Mouse (Mus musculus) embryonic facial prominence, embryonic 12.5 days (tissue): ENCODE measurements around the gene Fbxo27. TPM values are rescaled to one million over a fixed set of nuclear protein-coding genes. Genes with fewer than 3 reads are reported as not detected.
"Not testable (repeated sequence)": the region's sequence is repeated elsewhere in the genome, so short reads cannot be mapped to it uniquely, and the experiment has no call there.

Experiments
- ATAC-seq: fragments of 200-750 bp; cut with Nextera tagmentation; 2 replicates; pipeline ENCODE4 v1.8.0; 2017; ENCODE audit not compliant: insufficient number of reproducible peaks, insufficient read depth, low FRiP score, low TSS enrichment
- H3K27ac ChIP-seq: fragments of 300-500 bp; sonication (generic); 2 replicates; pipeline ENCODE4 v1.5.1; 2016; ENCODE audit warnings: mild to moderate bottlenecking
- H3K27me3 ChIP-seq: fragments of 300-500 bp; sonication (generic); 2 replicates; pipeline ENCODE4 v1.6.1; 2016; ENCODE audit warnings: mild to moderate bottlenecking, moderate library complexity
- H3K36me3 ChIP-seq: fragments of 300-500 bp; sonication (generic); 2 replicates; pipeline ENCODE4 v1.6.1; 2016; ENCODE audit warnings: mild to moderate bottlenecking
- H3K4me1 ChIP-seq: fragments of 300-500 bp; sonication (generic); 2 replicates; pipeline ENCODE4 v1.6.1; 2016
- H3K4me2 ChIP-seq: fragments of 300-500 bp; sonication (generic); replicated peaks from 2 replicates; pipeline ENCODE4 v1.6.1; 2016; ENCODE audit warnings: mild to moderate bottlenecking, moderate library complexity
- H3K4me3 ChIP-seq: fragments of 300-500 bp; sonication (generic); 2 replicates; pipeline ENCODE4 v1.5.1; 2016; ENCODE audit warnings: mild to moderate bottlenecking
- H3K9ac ChIP-seq: fragments of 300-500 bp; sonication (generic); 2 replicates; pipeline ENCODE4 v1.6.1; 2016; ENCODE audit warnings: mild to moderate bottlenecking, moderate library complexity
- H3K9me3 ChIP-seq: fragments of 300-500 bp; sonication (generic); 2 replicates; pipeline ENCODE4 v1.6.1; 2016; ENCODE audit warnings: mild to moderate bottlenecking, moderate library complexity
- WGBS: fragments of 180-500 bp; shearing (Covaris S2); methylation state at CpG from one replicate; pipeline ENCODE4 v1.1.7; 2016; 5-methylcytosine and 5-hydroxymethylcytosine counted together
- polyA plus RNA-seq: library from polyadenylated mRNA; unstranded; fragments of >200 nt; fragmentation: Nextera tagmentation; extraction: Ambion mirVana; gene quantifications from 2 replicates; pipeline ENCODE4 v1.2.1, GENCODE M21; 2016

Fbxo27 gene
- 8.6 and 11.9 TPM in 2 replicates for polyA plus RNA-seq

- peak; percentile 66 for ATAC-seq
- H3K4me3 ChIP-seq: peak within 1 kb of the TSS; percentile 50
- H3K27me3 ChIP-seq: peaks cover 10% of the 10 kb centered on the region; the same call in 1 of the 2 replicates
- peak within 1 kb of the TSS; percentile 90 for H3K4me2 ChIP-seq
- H3K9ac ChIP-seq: peak within 1 kb of the TSS; percentile 63
- H3K36me3 ChIP-seq: no peaks in the 10 kb centered on the region; the same call in 1 of the 2 replicates
- no peaks in the 10 kb centered on the region for H3K9me3 ChIP-seq
- H3K27ac ChIP-seq: peak within 1 kb of the TSS; percentile 54
- H3K4me1 ChIP-seq: peaks cover 13% of the 10 kb centered on the region
- 24% methylated on average over 30 of the region's 30 CpGs for WGBS
Observed at GRCm38 (mm10) chr7:28692545-28693320, at the start of gene Fbxo27. Gene Fbxo27 (plus strand): TSS chr7:28692849.

GRCm38 (mm10) chr7:28645366-28645765, 47.3 kb upstream of the Fbxo27 start:
- H3K4me1 ChIP-seq: no peaks in the 10 kb centered on the region
- H3K9me3 ChIP-seq: no peaks in the 10 kb centered on the region
- H3K27me3 ChIP-seq: no peaks in the 10 kb centered on the region
- no peak for ATAC-seq
- no peak overlapping the region for H3K9ac ChIP-seq
- WGBS: 68% methylated on average over 6 of the region's 6 CpGs
- no peak overlapping the region for H3K27ac ChIP-seq
- H3K4me2 ChIP-seq: no peak overlapping the region
- no peak overlapping the region for H3K4me3 ChIP-seq
- H3K36me3 ChIP-seq: no peaks in the 10 kb centered on the region

DNA sequence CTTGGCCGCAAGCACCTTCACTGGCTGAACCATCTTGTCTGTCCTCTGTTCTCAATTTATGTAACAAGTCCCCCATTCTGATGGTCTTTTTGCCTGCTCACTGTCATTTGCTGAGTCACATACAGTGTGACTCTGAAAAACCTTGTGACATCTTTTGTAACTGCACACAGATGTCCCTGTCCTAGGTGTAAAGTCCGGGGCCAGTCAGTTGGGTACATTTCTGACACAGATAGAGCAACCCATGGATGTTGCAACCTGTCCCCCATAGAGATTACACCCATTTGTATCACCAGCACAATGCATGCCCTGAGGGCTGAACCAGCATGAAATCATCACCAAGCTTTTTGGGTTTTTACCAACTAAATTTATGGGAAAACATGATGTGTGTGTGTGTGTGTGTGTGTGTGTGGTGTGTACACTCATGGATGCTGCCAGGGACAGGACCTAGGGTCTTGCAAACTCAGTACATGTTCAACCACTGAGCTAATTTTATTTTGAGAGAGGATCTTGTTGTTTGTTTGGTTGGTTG, 46.6 kb upstream of the Fbxo27 start:
- no peak overlapping the region for H3K4me2 ChIP-seq
- no peaks in the 10 kb centered on the region for H3K9me3 ChIP-seq
- 84% methylated on average over 2 of the region's 2 CpGs for WGBS
- ATAC-seq: no peak
- H3K9ac ChIP-seq: no peak overlapping the region
- H3K4me1 ChIP-seq: no peaks in the 10 kb centered on the region
- no peak overlapping the region for H3K4me3 ChIP-seq
- H3K27ac ChIP-seq: no peak overlapping the region
- H3K27me3 ChIP-seq: no peaks in the 10 kb centered on the region
- H3K36me3 ChIP-seq: no peaks in the 10 kb centered on the region

GRCm38 (mm10) chr7:28647016-28647415, 45.6 kb upstream of the Fbxo27 start:
- ATAC-seq: no peak
- Histone ChIP-seq H3K9ac (no peak overlapping the region), H3K4me2 (no peak overlapping the region), H3K4me1 (no peaks in the 10 kb centered on the region), H3K4me3 (no peak overlapping the region), H3K27me3 (no peaks in the 10 kb centered on the region), H3K36me3 (no peaks in the 10 kb centered on the region), H3K27ac (no peak overlapping the region), H3K9me3 (no peaks in the 10 kb centered on the region)
- 54% methylated on average over 7 of the region's 7 CpGs for WGBS

DNA sequence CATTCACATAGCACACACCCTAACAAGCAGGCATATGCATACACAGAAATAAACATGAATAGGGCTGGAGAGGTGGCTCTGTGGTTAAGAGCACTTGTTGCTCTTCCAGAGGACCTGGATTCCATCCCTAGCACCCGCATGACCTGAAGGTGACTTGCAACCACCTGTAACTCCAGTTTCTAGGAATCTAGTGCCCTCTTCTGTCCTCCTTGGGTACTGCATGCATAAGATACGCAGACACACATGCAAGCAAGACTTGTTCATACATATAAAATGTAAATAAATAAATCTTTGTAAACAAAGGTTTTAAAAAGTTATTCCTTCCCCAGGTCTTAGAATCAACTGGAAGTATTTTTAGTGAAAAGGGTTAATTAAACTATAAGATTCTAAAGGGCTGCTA, 41.5 kb upstream of the Fbxo27 start:
- Histone ChIP-seq H3K9me3 (no peaks in the 10 kb centered on the region), H3K9ac (no peak overlapping the region), H3K4me2 (no peak overlapping the region), H3K27ac (no peak overlapping the region), H3K4me3 (no peak overlapping the region), H3K4me1 (no peaks in the 10 kb centered on the region), H3K27me3 (no peaks in the 10 kb centered on the region), H3K36me3 (no peaks in the 10 kb centered on the region)
- 93% methylated on average over 2 of the region's 2 CpGs for WGBS
- ATAC-seq: no peak

GRCm38 (mm10) chr7:28656430-28656829, 36.2 kb upstream of the Fbxo27 start:
- Histone ChIP-seq H3K4me3 (no peak overlapping the region), H3K36me3 (no peaks in the 10 kb centered on the region), H3K4me1 (no peaks in the 10 kb centered on the region), H3K27me3 (no peaks in the 10 kb centered on the region), H3K9me3 (no peaks in the 10 kb centered on the region), H3K9ac (no peak overlapping the region), H3K4me2 (no peak overlapping the region), H3K27ac (no peak overlapping the region)
- 80% methylated on average over 4 of the region's 4 CpGs for WGBS
- no peak for ATAC-seq

GRCm38 (mm10) chr7:28665620-28666579, 26.7 kb upstream of the Fbxo27 start:
- peak overlapping the region; percentile 36 for H3K4me2 ChIP-seq
- peaks cover 19% of the 10 kb centered on the region for H3K4me1 ChIP-seq
- peak overlapping the region; percentile 36; the same call in 1 of the 2 replicates for H3K9ac ChIP-seq
- H3K9me3 ChIP-seq: no peaks in the 10 kb centered on the region
- no peaks in the 10 kb centered on the region for H3K27me3 ChIP-seq
- peak overlapping the region; percentile 78 for H3K27ac ChIP-seq
- H3K4me3 ChIP-seq: no peak overlapping the region
- 17% methylated on average over 15 of the region's 15 CpGs for WGBS
- peak; percentile 76 for ATAC-seq
- no peaks in the 10 kb centered on the region for H3K36me3 ChIP-seq

- 38% methylated on average over 4 of the region's 4 CpGs for WGBS
- no peak overlapping the region for H3K27ac ChIP-seq
- no peaks in the 10 kb centered on the region for H3K9me3 ChIP-seq
- H3K36me3 ChIP-seq: no peaks in the 10 kb centered on the region
- H3K27me3 ChIP-seq: no peaks in the 10 kb centered on the region
- H3K4me3 ChIP-seq: no peak overlapping the region
- no peak overlapping the region for H3K9ac ChIP-seq
- H3K4me2 ChIP-seq: no peak overlapping the region
- H3K4me1 ChIP-seq: peaks cover 2% of the 10 kb centered on the region; the same call in 1 of the 2 replicates
- no peak for ATAC-seq
Observed at GRCm38 (mm10) chr7:28671172-28671571, 21.5 kb upstream of the Fbxo27 start.

DNA sequence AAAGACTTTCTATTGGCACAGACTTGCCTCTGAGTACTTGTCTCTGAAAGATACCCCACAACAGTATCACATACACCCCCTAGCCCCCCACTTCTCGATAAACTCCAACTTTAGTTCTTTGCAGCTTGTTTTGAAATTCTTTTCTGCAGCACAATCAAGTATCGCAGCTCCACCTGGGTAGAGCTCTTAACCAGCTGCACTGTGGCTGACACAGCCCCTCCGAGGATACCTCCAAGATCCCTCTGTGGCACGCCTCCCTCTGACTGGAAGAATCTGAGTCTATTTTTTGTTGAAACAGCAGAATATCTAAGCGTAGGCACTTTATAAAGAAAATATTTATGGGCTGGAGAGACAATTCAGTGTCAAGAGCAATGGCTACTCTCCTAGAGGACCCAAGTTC, 20.4 kb upstream of the Fbxo27 start:
- no peaks in the 10 kb centered on the region; the same call in 1 of the 2 replicates for H3K4me1 ChIP-seq
- H3K4me3 ChIP-seq: no peak overlapping the region
- no peak overlapping the region for H3K4me2 ChIP-seq
- no peaks in the 10 kb centered on the region for H3K27me3 ChIP-seq
- WGBS: 86% methylated on average over 5 of the region's 5 CpGs
- ATAC-seq: no peak
- H3K9me3 ChIP-seq: no peaks in the 10 kb centered on the region
- H3K9ac ChIP-seq: no peak overlapping the region
- H3K27ac ChIP-seq: no peak overlapping the region
- no peaks in the 10 kb centered on the region for H3K36me3 ChIP-seq

DNA sequence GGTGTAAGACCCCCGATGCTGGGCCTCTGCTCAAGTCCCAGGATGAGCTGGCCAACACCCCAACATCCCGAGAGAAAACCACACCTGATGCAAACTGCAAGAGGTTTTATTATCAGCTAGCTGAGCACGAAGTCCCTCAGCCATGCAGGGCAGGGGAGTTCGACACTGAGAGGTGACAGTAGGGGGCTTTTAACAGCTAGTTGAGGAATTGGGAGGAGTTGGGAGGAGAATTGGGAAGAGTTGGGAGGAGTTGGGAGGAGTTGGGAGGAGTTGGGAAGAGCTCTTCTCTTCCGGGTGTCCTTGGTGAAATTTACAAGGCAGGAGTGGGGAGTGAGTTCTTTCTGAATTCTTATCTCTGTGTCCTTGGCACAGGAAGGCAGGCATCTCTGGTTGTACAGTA, 19.9 kb upstream of the Fbxo27 start:
- not testable (repeated sequence) for H3K36me3 ChIP-seq, H3K27me3 ChIP-seq, H3K4me2 ChIP-seq, H3K27ac ChIP-seq, ATAC-seq, H3K9ac ChIP-seq, H3K4me3 ChIP-seq, H3K9me3 ChIP-seq, H3K4me1 ChIP-seq
- WGBS: 69% methylated on average over 5 of the region's 5 CpGs

- no peak for ATAC-seq
- H3K4me1 ChIP-seq: no peaks in the 10 kb centered on the region
- no peak overlapping the region for H3K4me2 ChIP-seq
- H3K36me3 ChIP-seq: no peaks in the 10 kb centered on the region
- no peaks in the 10 kb centered on the region for H3K27me3 ChIP-seq
- no peak overlapping the region for H3K4me3 ChIP-seq
- H3K27ac ChIP-seq: no peak overlapping the region
- 79% methylated on average over 9 of the region's 9 CpGs for WGBS
- no peaks in the 10 kb centered on the region for H3K9me3 ChIP-seq
- H3K9ac ChIP-seq: no peak overlapping the region
Observed at GRCm38 (mm10) chr7:28674994-28675393, 17.7 kb upstream of the Fbxo27 start.
